Mouse (Mus musculus) hindbrain, embryonic 15.5 days (tissue): ENCODE results near the gene Dhx37. TPM values are rescaled to one million over a fixed set of nuclear protein-coding genes. Genes with fewer than 3 reads are reported as not detected.
A peak's percentile ranks its signal among the peaks of the same experiment; 100 is the strongest.

Experiments
- ATAC-seq: fragments of 200-750 bp; cut with Nextera tagmentation; 2 replicates; pipeline ENCODE4 v1.8.0; 2017; ENCODE audit warnings: low read depth, moderate number of reproducible peaks, moderate TSS enrichment; ENCODE audit not compliant: low FRiP score
- H3K27ac ChIP-seq: fragments of 300-500 bp; sonication (generic); replicated peaks from 2 replicates; pipeline ENCODE4 v1.5.1; 2015; ENCODE audit warnings: mild to moderate bottlenecking, inconsistent platforms
- H3K27me3 ChIP-seq: fragments of 300-500 bp; sonication (generic); 2 replicates; pipeline ENCODE4 v1.6.1; 2015; ENCODE audit warnings: control low read depth, inconsistent platforms
- H3K36me3 ChIP-seq: fragments of 300-500 bp; sonication (generic); 2 replicates; pipeline ENCODE4 v1.6.1; 2015; ENCODE audit warnings: control low read depth, inconsistent platforms
- H3K4me1 ChIP-seq: fragments of 300-500 bp; sonication (generic); replicated peaks from 2 replicates; pipeline ENCODE4 v1.6.1; 2015; ENCODE audit warnings: control low read depth, inconsistent platforms
- H3K4me2 ChIP-seq: fragments of 300-500 bp; sonication (generic); 2 replicates; pipeline ENCODE4 v1.6.1; 2015; ENCODE audit warnings: moderate library complexity, mild to moderate bottlenecking, inconsistent platforms
- H3K4me3 ChIP-seq: fragments of 300-500 bp; sonication (generic); 2 replicates; pipeline ENCODE4 v1.5.1; 2015; ENCODE audit warnings: mild to moderate bottlenecking, inconsistent platforms
- H3K9ac ChIP-seq: fragments of 300-500 bp; sonication (generic); 2 replicates; pipeline ENCODE4 v1.6.1; 2015; ENCODE audit warnings: inconsistent platforms
- H3K9me3 ChIP-seq: fragments of 300-500 bp; sonication (generic); 2 replicates; pipeline ENCODE4 v1.6.1; 2016; ENCODE audit warnings: control low read depth, inconsistent platforms
- WGBS: fragments of 180-500 bp; shearing (Covaris S2); methylation state at CpG from one replicate; pipeline ENCODE4 v1.1.7; 2015; 5-methylcytosine and 5-hydroxymethylcytosine counted together
- polyA plus RNA-seq: library from polyadenylated mRNA; unstranded; fragments of >200 nt; fragmentation: Nextera tagmentation; extraction: Ambion mirVana; gene quantifications from 2 replicates; pipeline ENCODE4 v1.2.1, GENCODE M21; 2015

Gene Dhx37
- polyA plus RNA-seq, 1 experiment from 2014 or later, result 10.9 TPM

- Histone ChIP-seq H3K4me1 (peaks cover 24% of the 10 kb centered on the region), H3K9me3 (no peaks in the 10 kb centered on the region), H3K27ac (peak overlapping the region; percentile 91), H3K36me3 (no peaks in the 10 kb centered on the region), H3K4me2 (peak overlapping the region; percentile 62), H3K4me3 (peak overlapping the region; percentile 62), H3K27me3 (no peaks in the 10 kb centered on the region), H3K9ac (peak overlapping the region; percentile 52)
- WGBS, result 2% methylated on average over 20 of the region's 20 CpGs
- peak; percentile 32; the same call in 1 of the 2 replicates for ATAC-seq
Measured at GRCm38 (mm10) chr5:125406322-125407016, 27.5 kb downstream of the Dhx37 start.

DNA sequence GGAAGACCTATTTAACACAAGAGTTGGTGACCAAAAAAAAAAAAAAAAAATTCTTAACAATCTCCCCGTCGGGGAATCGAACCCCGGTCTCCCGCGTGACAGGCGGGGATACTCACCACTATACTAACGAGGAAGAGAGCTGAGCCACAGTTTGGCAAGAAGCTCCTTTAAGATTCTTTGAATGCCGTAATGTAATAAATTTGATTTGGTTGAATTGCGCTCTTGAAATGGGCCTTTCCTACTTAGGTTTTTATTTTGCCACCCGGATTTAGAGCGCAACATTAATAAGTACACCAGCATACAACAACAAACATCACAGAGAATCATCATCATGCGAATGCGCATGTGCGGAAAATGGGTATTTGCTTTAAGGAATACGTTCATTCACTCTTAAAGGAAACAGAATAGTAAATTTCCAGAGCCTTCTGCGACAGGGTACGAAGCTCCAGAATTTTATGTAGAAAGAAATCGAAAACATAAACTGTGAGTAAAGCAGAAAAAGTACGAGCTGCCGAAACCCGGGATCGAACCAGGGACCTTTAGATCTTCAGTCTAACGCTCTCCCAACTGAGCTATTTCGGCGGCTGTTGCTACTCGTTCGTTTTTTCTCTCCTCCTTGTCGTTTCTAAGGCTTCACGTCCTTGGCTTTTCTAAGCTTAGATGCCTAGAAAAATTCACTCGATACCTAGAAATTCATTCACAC, 28.2 kb downstream of the Dhx37 start:
- no peaks in the 10 kb centered on the region for H3K27me3 ChIP-seq
- peak overlapping the region; percentile 91 for H3K27ac ChIP-seq
- under 1% methylated on average over 31 of the region's 31 CpGs for WGBS
- H3K4me2 ChIP-seq, result peak overlapping the region; percentile 62
- no peaks in the 10 kb centered on the region for H3K9me3 ChIP-seq
- peak overlapping the region; percentile 62 for H3K9ac ChIP-seq
- ATAC-seq, result peak; percentile 59
- peaks cover 24% of the 10 kb centered on the region for H3K4me1 ChIP-seq
- no peaks in the 10 kb centered on the region for H3K36me3 ChIP-seq
- H3K4me3 ChIP-seq, result peak overlapping the region; percentile 62

- Histone ChIP-seq H3K4me2 (peak overlapping the region; percentile 62), H3K9ac (peak overlapping the region; percentile 58), H3K9me3 (no peaks in the 10 kb centered on the region), H3K36me3 (no peaks in the 10 kb centered on the region), H3K27ac (peak overlapping the region; percentile 91), H3K4me3 (peak overlapping the region; percentile 62), H3K27me3 (no peaks in the 10 kb centered on the region), H3K4me1 (peaks cover 24% of the 10 kb centered on the region)
- WGBS, result under 1% methylated on average over 28 of the region's 28 CpGs
- ATAC-seq, result 0 out of 2 replicates have a peak, but pooled peaks have one; percentile 17
Measured at GRCm38 (mm10) chr5:125404903-125405545, 28.9 kb downstream of the Dhx37 start.

GRCm38 (mm10) chr5:125404536-125404902, 29.4 kb downstream of the Dhx37 start:
- ATAC-seq, result no peak
- Histone ChIP-seq H3K27ac (peak overlapping the region; percentile 91), H3K9me3 (no peaks in the 10 kb centered on the region), H3K4me3 (peak overlapping the region; percentile 62), H3K9ac (peak overlapping the region; percentile 58), H3K36me3 (no peaks in the 10 kb centered on the region), H3K4me1 (peaks cover 20% of the 10 kb centered on the region), H3K4me2 (peak overlapping the region; percentile 62), H3K27me3 (no peaks in the 10 kb centered on the region)
- WGBS, result 2% methylated on average over 7 of the region's 7 CpGs

DNA sequence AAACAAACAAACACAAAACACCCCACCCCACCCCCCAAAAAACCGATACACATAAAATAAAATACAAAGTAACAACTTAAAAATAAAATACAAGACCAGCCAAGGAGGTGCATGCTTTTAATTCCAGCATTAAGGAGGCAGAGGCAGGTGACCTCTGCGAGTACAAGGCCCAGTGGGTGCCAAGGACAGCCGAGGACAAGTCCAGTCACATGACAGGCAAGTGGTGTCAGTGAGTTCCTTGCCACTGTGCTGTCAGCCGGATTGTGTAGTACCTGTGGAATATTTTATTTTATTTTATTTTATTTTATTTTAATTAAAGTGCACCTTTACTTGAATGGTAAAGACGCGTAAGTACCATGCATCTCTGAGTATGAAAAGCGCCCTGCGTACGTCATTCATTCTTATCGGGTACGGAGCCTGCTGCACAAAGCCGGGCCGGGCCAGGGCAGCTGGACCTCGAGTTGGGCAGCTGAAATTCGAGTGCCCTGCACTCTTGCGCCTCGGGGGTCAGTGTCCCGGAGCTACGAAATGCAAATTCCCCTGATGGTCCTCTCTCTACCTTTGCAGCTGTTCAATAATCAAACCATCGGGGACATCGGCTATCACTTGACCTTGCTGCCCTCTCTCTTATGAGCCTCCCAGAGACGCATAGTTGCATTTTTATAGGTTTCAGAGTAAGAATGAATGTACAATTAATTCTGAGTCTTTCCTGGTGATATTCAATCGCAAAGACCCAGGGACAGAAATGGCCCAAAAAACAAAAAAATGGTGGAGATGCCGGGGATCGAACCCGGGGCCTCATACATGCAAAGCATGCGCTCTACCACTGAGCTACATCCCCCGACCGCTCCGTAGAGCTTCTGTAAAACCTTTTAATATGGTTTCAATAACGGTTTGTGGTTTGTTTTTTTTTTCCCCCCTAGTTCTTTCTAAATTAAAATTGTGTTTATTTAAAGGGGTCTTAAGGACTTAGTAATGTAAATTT, 30.1 kb downstream of the Dhx37 start:
- peak; percentile 17; the same call in 1 of the 2 replicates for ATAC-seq
- H3K4me2 ChIP-seq, result peak overlapping the region; percentile 62
- H3K4me1 ChIP-seq, result peaks cover 19% of the 10 kb centered on the region
- no peaks in the 10 kb centered on the region for H3K9me3 ChIP-seq
- no peaks in the 10 kb centered on the region for H3K36me3 ChIP-seq
- 12% methylated on average over 31 of the region's 31 CpGs for WGBS
- H3K27me3 ChIP-seq, result no peaks in the 10 kb centered on the region
- peak overlapping the region; percentile 73 for H3K27ac ChIP-seq
- peak overlapping the region; percentile 37 for H3K4me3 ChIP-seq
- H3K9ac ChIP-seq, result peak overlapping the region; percentile 43

GRCm38 (mm10) chr5:125402991-125403390, 30.9 kb downstream of the Dhx37 start:
- no peaks in the 10 kb centered on the region for H3K27me3 ChIP-seq
- WGBS, result 69% methylated on average over 6 of the region's 6 CpGs
- no peak overlapping the region for H3K27ac ChIP-seq

DNA sequence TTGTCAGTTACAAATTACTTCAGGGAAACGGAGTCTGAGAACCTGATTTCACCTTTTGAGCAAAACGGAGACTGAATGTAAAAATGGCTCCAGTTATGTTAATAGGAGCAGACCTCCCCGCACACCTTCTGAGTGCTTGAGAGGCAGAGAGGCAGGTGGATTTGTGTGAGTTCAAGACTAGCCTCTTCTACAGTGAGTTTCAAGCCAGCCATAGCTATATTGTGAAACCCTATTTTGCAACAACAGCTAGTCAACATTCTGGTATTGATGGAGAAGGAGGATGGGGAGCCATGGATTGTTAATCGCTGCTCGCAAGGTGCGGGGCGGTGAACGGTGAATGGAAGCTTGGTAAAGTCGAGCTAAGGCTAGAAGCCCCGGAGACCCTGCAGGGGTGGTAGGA, 31.4 kb downstream of the Dhx37 start:
- H3K4me3 ChIP-seq, result no peak overlapping the region
- H3K4me2 ChIP-seq, result no peak overlapping the region
- no peaks in the 10 kb centered on the region for H3K27me3 ChIP-seq
- 56% methylated on average over 10 of the region's 10 CpGs for WGBS
- no peaks in the 10 kb centered on the region for H3K36me3 ChIP-seq
- H3K27ac ChIP-seq, result no peak overlapping the region
- ATAC-seq, result no peak
- no peak overlapping the region for H3K9ac ChIP-seq
- peaks cover 17% of the 10 kb centered on the region for H3K4me1 ChIP-seq
- H3K9me3 ChIP-seq, result no peaks in the 10 kb centered on the region

More at GRCm38 (mm10) chr5:125402991-125403390, 30.9 kb downstream of the Dhx37 start:
- ATAC-seq, result no peak
- H3K4me2 ChIP-seq, result no peak overlapping the region
- H3K9me3 ChIP-seq, result no peaks in the 10 kb centered on the region
- peaks cover 19% of the 10 kb centered on the region for H3K4me1 ChIP-seq
- no peaks in the 10 kb centered on the region for H3K36me3 ChIP-seq
- no peak overlapping the region for H3K9ac ChIP-seq
- H3K4me3 ChIP-seq, result no peak overlapping the region

DNA sequence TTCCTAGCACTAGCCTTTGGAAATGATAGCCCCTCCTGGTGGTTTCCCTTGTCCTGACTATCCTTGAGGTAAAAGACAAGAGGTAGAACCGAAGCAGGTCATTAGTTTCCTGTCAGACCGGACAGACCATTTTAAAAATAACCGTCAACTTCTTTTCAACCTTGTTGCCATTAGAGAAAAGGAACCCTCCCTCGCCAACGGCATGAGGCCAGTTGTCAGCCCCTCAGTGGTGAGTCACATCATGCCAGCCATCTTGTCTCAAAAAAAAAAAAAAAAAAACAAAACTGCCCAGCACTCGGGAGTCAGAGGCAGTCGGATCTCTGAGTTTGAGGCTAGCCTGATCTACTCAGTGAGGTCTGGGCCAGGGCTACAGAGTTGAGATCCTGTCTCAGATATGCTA, 33.0 kb downstream of the Dhx37 start:
- no peak for ATAC-seq
- 48% methylated on average over 7 of the region's 7 CpGs for WGBS
- Histone ChIP-seq H3K4me1 (peaks cover 7% of the 10 kb centered on the region; the same call in 1 of the 2 replicates), H3K4me2 (no peak overlapping the region), H3K36me3 (no peaks in the 10 kb centered on the region), H3K9me3 (no peaks in the 10 kb centered on the region), H3K27me3 (no peaks in the 10 kb centered on the region), H3K4me3 (no peak overlapping the region), H3K27ac (no peak overlapping the region), H3K9ac (no peak overlapping the region)

DNA sequence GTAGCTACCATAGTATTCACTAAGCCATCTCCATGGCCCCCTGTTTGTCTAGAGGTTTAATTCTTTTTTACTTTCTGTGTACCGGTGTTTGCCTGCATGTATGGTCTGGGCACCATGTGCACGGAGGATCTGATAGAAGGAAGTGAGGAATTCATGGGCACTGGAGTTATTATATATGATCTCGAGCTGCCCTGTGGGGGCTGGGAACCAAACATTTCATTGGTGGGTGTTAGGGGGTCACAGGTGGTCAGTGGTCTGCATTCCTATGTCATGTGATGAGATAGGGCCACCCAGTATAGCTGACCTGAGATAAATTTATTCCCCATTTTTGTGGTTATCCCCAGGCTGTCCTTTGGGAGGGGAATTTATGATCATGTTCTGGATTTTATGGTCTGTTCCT, 38.9 kb downstream of the Dhx37 start:
- H3K27me3 ChIP-seq, result no peaks in the 10 kb centered on the region
- ATAC-seq, result no peak
- WGBS, result 53% methylated on average over 3 of the region's 3 CpGs
- H3K4me2 ChIP-seq, result peak overlapping the region; percentile 56
- peaks cover 40% of the 10 kb centered on the region for H3K4me1 ChIP-seq
- H3K36me3 ChIP-seq, result no peaks in the 10 kb centered on the region
- H3K9ac ChIP-seq, result no peak overlapping the region; the same call in 1 of the 2 replicates
- H3K9me3 ChIP-seq, result no peaks in the 10 kb centered on the region
- H3K27ac ChIP-seq, result peak overlapping the region; percentile 98
- no peak overlapping the region for H3K4me3 ChIP-seq

DNA sequence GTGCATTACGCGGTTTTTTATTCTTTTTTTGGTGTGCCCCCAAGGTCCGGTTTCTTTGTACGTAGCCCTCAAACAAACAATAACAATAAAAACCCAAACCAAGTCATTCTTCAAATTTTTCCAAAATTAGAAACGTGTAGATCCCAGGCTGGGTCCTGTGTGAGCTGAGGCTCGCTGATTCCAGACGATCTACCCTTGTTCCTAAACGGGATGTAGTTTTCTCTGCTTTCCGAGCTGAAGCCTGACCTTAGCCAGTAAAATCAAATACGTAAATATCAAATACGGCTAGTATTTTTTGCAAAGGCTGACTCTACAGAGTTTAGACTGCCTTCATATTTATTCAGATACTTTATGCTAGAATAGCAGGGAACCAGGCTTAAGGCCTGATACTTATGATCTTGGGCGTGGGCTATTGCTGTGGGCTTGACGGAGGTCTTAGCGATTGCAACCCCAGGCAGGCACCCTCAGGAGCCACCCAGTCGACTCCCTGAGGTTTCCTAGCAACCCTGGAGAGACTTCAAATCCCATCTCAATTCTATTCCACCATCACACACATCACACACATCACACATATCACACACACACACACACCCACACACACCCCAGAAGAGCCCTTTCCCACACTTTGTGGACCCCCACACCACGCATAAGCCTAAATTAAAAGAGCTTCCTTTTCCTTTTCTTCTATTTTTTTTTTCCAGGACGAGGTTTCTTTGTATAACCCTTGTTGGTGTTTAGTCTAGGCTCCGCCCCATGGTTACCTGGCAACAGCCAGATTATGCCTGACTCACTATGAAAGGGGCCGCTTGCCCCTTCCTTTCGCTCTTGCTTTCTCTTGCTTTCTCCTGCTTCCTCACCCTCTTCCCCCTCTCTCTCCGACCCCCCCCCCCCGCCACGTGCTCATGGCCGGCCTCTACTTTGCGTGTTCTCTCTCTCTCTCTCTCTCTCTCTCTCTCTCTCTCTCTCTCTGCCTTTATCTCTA, 40.0 kb downstream of the Dhx37 start:
- WGBS, result 7% methylated on average over 22 of the region's 25 CpGs
- ATAC-seq, result peak; percentile 57
- H3K9me3 ChIP-seq, result no peaks in the 10 kb centered on the region

More for the DNA sequence above, 40.0 kb downstream of the Dhx37 start:
- H3K4me2 ChIP-seq, result peak overlapping the region; percentile 56
- H3K4me3 ChIP-seq, result peak overlapping the region; percentile 31
- peak overlapping the region; percentile 98 for H3K27ac ChIP-seq
- H3K36me3 ChIP-seq, result no peaks in the 10 kb centered on the region
- H3K9ac ChIP-seq, result peak overlapping the region; percentile 39
- peaks cover 41% of the 10 kb centered on the region for H3K4me1 ChIP-seq
- H3K27me3 ChIP-seq, result no peaks in the 10 kb centered on the region
